Mouse (Mus musculus) telencephalon, adult 2 months (tissue): ENCODE results near the gene Gphb5.
"Not testable (repeated sequence)": the region's sequence is repeated elsewhere in the genome, so short reads cannot be mapped to it uniquely, and the experiment has no call there.

Source experiments
- DNase-seq: peaks from one replicate; pipeline ENCODE4 v3.0.0-alpha.2; 2011; ENCODE audit warnings: low read depth, low spot score

Gphb5 gene

GRCm38 (mm10) chr12:75416681-75417080 lies at the start of gene Gphb5:
Gene Gphb5, minus strand, starts transcription at chr12:75416781.
- no peak for DNase-seq

DNA sequence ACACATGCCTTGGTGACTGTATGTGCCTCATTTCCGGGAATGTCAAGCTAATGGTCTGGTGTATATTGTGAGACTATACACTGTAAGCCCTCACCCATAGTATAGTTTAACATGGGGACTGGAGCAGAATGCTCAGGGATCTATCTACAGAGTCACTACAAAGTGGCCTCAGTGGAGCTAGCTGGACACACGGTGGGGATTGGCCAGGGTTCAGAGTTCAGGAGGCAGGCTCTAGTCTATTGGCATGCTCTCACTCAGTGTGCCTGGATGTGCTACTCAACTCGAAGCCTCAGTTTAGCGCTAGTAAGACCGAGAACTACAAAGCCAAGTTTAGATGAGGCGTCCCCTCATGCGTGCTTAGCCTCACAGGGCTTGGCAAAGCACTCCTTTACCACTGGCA lies 49.6 kb upstream of the Gphb5 start:
- DNase-seq, result no peak

DNA sequence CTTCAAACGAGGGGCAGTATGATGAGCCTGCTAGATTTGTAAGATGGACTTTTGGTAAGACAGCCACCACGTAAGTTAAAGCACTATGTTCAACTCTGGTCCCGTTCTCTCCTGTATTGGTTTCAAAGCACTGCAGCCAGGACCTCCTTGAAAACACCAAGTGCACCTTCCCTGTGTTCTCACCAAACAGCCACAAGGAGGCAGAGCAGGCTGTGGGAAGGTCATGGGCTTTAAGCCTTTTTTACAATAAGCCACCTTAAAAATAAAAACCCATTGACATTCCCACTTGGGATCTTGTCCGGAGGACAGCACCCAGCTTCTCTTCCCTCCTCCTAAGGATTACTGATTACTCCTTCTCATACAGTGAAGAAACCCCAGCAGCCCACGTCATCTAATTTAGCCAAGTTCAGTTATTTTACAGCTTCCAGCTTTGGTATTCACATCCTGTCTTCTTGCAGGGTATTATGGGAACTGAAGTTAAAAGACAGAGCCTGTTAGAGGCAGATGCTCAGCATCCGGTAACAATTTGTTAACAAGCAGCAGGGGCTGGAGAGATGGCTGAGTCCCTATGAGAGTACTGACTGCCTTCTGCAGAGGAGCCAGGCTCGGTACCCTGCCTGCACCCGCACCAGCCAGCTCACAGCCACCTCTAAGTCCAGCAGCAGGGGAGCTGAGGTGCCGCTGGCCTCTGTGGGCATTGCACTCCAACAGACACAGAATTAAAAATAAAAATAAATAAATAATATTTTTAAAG lies 47.6 kb upstream of the Gphb5 start:
- no peak for DNase-seq

- no peak for DNase-seq
Measured at GRCm38 (mm10) chr12:75460561-75460960, 44.0 kb upstream of the Gphb5 start.

DNA sequence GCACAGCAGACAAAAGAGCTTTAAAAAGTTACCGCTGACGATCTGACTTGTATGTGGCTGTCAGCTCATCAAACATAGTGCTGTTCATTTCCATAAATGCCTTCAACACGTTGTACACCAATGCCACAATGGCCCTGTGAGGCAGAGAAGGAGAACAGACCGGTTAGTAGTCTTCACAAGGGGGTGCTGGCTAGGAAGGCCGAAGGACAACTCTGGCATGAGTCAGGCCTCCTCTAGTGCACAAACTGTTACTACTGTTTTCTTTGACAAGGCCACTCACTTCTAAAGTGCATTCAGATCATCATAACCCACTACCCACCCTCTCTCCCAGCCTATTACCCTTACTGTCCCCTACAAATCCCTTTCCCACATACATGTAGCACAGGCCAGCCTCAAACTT lies 43.1 kb upstream of the Gphb5 start:
- DNase-seq, result no peak

DNA sequence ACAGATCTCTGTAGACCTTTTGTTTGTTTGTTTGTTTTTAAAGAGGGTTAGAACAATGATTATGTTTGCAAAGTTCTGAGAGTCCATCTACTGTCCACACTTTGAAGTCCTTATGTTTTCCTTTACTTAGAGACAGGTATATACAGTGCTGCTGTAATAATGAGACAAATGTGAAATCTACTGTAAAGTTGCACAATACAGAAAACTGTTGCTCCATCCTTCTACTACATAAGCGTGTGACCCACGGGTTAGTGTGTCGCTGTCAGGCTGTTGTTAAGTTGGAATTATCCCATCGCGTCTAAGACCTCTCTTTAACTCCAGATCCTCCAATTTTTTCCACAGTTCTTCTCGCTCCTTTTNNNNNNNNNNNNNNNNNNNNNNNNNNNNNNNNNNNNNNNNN lies 36.9 kb upstream of the Gphb5 start:
- no peak for DNase-seq

- DNase-seq, result no peak
Measured at GRCm38 (mm10) chr12:75453027-75453426, 36.4 kb upstream of the Gphb5 start.

GRCm38 (mm10) chr12:75450592-75450991 lies 34.0 kb upstream of the Gphb5 start:
- DNase-seq, result no peak

DNA sequence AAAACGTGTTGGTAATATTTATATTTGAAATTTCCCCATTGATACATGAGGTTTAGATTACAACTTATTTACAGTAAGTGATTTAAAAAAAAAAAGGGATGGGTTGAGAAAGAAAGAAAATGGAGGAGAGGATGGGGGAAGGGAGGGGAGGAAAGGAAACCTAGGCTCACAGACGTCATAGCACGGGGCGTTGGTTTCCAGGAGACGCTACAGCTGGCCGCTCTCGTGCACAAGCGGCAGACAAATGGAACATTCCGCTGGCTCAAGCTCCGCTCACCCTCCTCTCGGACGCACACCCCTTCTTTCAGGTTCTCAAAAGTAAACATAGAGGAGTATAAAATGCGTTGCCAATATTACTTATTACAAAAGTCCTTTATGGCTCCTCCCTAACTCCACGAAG lies 33.4 kb upstream of the Gphb5 start:
- DNase-seq, result no peak

- no peak for DNase-seq
Measured at GRCm38 (mm10) chr12:75449475-75449966, 32.9 kb upstream of the Gphb5 start.

DNA sequence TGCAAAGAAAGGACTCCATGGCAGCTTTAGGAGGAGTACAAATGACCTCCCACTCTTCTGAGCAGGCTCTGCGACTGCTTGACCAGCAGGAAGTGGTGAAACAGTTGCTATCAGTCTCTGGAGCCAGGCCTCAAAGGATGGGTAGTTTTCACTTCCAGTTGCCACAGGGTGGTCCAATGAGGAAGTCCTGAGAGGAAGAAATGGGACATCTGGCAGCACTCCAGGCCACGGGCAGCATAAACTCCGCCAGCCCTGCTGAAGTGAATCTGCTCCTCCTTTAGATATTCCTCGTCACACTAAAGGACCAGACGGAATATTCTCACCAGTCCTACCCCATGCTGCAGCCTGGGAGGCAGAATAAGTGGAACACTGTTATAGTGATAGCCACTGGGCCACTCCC lies 32.3 kb upstream of the Gphb5 start:
- DNase-seq, result no peak

DNA sequence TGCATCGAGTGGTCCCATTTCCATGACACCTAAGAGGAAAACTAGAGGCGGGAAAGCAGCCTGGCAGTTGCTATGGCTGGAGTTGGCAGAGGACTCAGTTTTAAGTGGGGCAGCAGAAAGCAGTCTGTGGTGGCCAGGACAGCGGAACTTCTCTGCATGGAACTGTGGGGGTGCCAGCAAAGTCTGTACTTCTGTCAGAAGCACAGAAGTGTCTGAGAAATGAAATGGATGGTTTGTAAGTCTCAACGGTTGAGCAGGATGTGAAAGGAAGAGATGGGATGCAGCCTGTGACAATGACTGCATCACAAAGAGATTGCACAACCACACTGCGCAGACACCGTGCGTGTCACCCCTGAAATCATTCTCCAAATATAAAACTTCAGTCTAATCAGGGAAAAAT lies 29.7 kb upstream of the Gphb5 start:
- DNase-seq, result no peak

DNA sequence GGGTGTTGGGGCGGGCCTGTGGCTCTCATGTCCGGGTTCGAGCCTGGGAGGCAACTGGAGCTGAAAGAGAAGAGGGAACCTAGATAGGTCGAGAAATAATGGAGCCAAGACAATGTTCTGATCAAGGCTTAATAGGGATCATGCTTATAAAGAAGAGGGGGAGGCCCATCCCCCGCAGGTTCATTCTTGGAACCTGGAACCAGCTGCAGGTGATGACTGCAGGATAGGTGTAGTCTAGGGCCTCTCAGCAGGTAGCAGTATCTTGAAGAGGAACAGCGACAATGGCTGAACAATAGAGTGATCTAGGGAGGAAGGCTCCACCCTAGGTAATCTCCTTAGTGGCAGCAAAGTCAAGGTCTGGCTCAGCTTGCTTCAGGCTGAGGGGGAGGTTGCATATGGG lies 15.8 kb upstream of the Gphb5 start:
- DNase-seq, result not testable (repeated sequence)

GRCm38 (mm10) chr12:75429685-75430396 lies 13.3 kb upstream of the Gphb5 start:
- DNase-seq, result no peak

DNA sequence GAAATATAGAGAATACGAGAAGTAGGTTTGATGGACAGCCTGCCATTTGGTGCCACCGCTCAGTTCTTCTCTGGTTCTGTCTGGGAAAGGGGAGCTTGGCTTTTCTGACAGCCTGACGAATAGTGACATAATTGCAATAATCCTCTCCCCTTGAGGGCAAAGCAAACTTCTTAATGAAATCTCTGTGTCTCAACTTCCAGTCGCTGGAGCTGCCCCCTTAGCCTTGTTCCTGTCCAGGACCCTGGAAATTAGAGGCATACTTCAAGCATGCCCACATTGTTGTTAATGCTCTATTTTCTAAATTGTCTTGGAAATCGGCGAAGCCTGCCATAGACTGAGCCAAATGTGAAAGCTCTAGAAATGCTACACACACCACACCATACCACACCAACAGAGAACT lies 12.1 kb upstream of the Gphb5 start:
- DNase-seq, result no peak

- no peak for DNase-seq
Measured at GRCm38 (mm10) chr12:75425882-75426281, 9.3 kb upstream of the Gphb5 start.

DNA sequence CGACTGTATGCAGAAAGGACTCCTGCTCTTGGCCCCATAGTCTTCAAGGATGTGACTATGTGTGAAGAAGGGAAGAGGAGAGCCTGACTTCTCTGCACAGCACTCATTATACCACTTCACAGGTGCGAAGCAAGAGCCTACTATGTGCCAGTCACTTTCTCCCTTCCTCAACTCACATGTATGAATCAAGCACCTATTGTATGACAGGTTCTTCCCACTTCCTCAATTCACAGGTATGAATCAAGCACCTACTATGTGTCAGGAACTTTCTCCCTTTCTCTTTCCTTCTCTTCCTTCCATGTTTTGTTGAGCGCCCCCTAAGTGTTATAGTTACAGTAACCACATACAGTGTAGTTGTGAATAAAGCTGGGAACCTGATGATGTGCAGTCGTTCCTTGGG lies 8.2 kb upstream of the Gphb5 start:
- DNase-seq, result no peak

- DNase-seq, result peak; percentile 50
Measured at GRCm38 (mm10) chr12:75424359-75424758, 7.8 kb upstream of the Gphb5 start.

DNA sequence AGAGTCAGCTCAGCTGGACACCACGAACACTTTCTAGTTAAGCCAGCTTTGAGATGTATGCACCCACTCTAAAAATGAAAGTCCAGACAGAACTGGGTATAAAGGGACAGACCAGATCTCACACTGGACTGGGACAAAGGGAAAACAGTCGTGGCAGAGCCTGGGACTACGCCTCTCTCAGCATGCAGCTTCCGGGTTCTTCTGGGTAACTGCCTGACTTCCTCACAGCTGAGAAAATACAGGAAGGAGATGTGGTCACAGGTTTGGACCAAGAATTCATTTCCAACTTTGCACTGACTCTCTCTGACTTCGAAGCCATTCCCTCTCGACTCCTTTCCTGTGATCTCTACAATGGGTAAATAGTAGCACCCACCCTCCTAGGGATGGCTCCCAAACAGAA lies 1.6 kb downstream of the Gphb5 start:
- no peak for DNase-seq

- DNase-seq, result no peak
Measured at GRCm38 (mm10) chr12:75412964-75413363, 3.6 kb downstream of the Gphb5 start.

DNA sequence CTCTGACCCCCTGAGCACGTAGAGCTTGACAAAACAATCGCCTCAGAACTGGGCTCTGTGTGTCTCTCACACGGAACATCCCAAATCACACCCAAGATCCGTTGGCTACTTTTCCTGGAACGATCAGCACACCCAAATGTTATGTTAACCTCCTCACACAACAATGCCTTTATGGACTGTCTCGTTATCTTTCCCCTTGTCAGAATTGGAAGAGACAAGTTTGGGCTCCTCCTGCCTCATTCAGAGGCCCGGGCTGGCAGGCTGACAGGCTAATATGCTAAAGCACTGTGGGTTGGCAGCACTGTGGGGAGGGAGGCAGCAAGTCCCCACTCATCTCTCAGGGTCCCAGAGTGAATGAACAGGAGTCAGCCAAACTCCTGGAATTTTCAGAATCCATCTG lies 19.5 kb downstream of the Gphb5 start:
- no peak for DNase-seq

DNA sequence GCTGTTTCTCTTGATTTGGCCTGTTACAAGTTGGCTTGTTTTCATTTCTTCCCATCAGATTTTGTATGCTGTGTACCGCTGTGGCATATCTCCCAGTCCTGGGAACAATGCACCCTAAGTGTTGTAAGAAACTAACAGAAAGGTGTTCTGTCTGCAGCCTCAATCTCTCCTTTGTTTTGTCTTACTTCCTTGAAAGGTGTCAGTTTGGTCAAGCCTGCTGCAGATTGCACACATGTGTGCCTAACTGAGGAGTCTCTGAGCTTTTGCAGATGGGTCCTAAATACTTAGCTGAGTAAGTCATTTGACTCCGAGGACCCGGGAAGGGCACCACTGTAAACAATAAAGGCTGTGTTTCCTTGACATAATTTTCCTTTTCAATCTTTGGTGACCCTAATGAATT lies 20.0 kb downstream of the Gphb5 start:
- no peak for DNase-seq
